9 mouse cellular contexts compared by ENCODE assay signal in the genomic region with DNA sequence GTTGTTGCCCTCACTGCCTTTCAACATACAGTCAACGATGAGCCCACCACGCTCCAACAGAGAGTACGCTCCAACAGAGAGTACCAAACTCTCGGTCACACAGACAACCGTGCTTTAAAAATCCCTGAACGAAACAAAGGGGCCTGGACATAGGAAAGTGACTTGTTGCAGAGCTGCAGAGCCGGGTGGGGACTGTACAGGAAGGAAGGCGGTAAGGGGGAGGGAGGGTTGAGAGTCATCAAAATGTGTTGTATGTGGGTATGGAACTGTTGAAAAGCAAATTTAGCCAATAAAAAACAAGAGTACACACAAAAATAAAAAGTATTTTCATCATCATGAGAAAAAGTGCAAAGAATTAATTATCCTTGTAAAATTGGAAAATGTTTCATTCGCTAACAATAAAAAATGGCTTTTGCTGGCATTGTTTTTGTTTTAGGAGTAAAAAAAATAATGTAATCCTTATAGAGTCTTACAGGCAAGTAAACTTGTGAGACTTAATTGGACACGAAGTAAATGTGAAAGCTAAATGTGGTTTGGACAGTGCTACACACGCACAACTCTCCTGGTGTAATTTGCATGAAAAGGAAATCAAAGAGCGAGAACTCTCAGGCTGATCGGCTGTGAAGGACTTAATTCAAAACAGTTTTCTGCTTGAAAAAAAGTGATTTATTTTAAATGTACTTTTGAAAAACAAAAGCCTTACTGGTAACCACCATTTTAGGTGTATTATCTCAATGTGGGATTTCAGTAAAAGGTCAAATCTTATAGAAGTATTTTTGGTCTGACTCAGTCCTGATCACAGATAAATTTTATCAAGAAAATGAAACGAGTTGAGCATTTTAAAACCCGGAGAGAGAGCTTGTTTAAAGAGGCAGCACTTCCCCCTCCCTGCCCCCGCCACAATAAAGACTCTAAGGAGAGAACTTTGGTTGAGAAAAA.
DNase-seq lines count a peak whose midpoint lies in the region; ATAC-seq and TF ChIP-seq lines count a peak whose summit lies in the region.
"Had no signal": no experiment of that assay in that cellular context is flagged by ENCODE, and none has a peak within 500 bp of the region (broad histone marks: within the 10 kb centered on the region; RNA-seq: fewer than 3 reads in every experiment).

No protein-coding gene starts in this region.

- peak; percentile 52; the same call in 1 of the 2 replicates for TF ChIP-seq EP300 in CH12.LX (IDR thresholded peaks at IDR 0.05; ENCODE audit: low read length)

- H3K79me2 ChIP-seq in CH12.LX (replicated peaks; ENCODE audit: control insufficient read depth, extremely low read depth, insufficient read depth, poor library complexity, severe bottlenecking): no peaks in the 10 kb centered on the region

- TF ChIP-seq CTCF in CH12.LX (conservative IDR thresholded peaks at IDR 0.05 in 1 of 2, IDR thresholded peaks at IDR 0.05 in 1 of 2; ENCODE audit: low read depth in 2 of 2, low read length in 2 of 2): no peak

- 21% methylated on average over 16 of the region's 16 CpGs for WGBS in hindbrain, embryonic 13.5 days
- WGBS in hindbrain, embryonic 11.5 days: 28% methylated on average over 16 of the region's 16 CpGs
- WGBS in forebrain, embryonic 16.5 days: 8% methylated on average over 16 of the region's 16 CpGs

- no peaks in the 10 kb centered on the region for H3K4me1 ChIP-seq in hindbrain, embryonic 13.5 days (replicated peaks)
- H3K4me1 ChIP-seq in hindbrain, embryonic 11.5 days (replicated peaks; ENCODE audit: control insufficient read depth, insufficient read depth, low read length): no peaks in the 10 kb centered on the region
- peaks cover 0 to 19% of the 10 kb centered on the region in 2 experiments; a peak in 2 of 4 replicates for H3K4me1 ChIP-seq in CH12.LX (ENCODE audit: control insufficient read depth in 1 of 2, insufficient read depth in 2 of 2)
- peaks cover 4% of the 10 kb centered on the region; the same call in 1 of the 2 replicates for H3K4me1 ChIP-seq in forebrain, embryonic 16.5 days (replicated peaks; ENCODE audit: control insufficient read depth, insufficient read depth, low read length)
- H3K4me1 ChIP-seq: liver, embryonic 15.5 days had no signal

- no peak overlapping the region for H3K9ac ChIP-seq in hindbrain, embryonic 13.5 days
- H3K9ac ChIP-seq in hindbrain, embryonic 11.5 days (ENCODE audit: low read depth, low read length): no peak overlapping the region
- H3K9ac ChIP-seq in CH12.LX (ENCODE audit: insufficient read depth, low read depth): no peak overlapping the region
- no peak overlapping the region for H3K9ac ChIP-seq in forebrain, embryonic 16.5 days (replicated peaks; ENCODE audit: low read depth, low read length)
- H3K9ac ChIP-seq: liver, embryonic 15.5 days had no signal

- no peak for TF ChIP-seq POLR2A in CH12.LX (IDR thresholded peaks at IDR 0.05; ENCODE audit: low read depth, low read length)

- H3K36me3 ChIP-seq in hindbrain, embryonic 13.5 days: no peaks in the 10 kb centered on the region
- no peaks in the 10 kb centered on the region for H3K36me3 ChIP-seq in hindbrain, embryonic 11.5 days (ENCODE audit: control insufficient read depth, insufficient read depth, low read length)
- no peaks in the 10 kb centered on the region for H3K36me3 ChIP-seq in CH12.LX (replicated peaks in 1 of 2; ENCODE audit: control insufficient read depth in 1 of 2, insufficient read depth in 1 of 2, low read length in 1 of 2)
- no peaks in the 10 kb centered on the region for H3K36me3 ChIP-seq in forebrain, embryonic 16.5 days (ENCODE audit: control insufficient read depth, insufficient read depth)
- H3K36me3 ChIP-seq: liver, embryonic 15.5 days had no signal

- no peaks in the 10 kb centered on the region for H3K9me3 ChIP-seq in hindbrain, embryonic 13.5 days
- H3K9me3 ChIP-seq in hindbrain, embryonic 11.5 days (ENCODE audit: control insufficient read depth, low read length): no peaks in the 10 kb centered on the region
- H3K9me3 ChIP-seq in CH12.LX (replicated peaks; ENCODE audit: low read length): peaks cover 13% of the 10 kb centered on the region
- no peaks in the 10 kb centered on the region for H3K9me3 ChIP-seq in forebrain, embryonic 16.5 days (ENCODE audit: control insufficient read depth, low read length)
- H3K9me3 ChIP-seq: liver, embryonic 15.5 days had no signal

- H3K4me2 ChIP-seq in hindbrain, embryonic 13.5 days: 0 out of 2 replicates have a peak overlapping the region, but pooled peaks have one; percentile 6
- no peak overlapping the region for H3K4me2 ChIP-seq in hindbrain, embryonic 11.5 days (replicated peaks; ENCODE audit: low read depth, low read length)
- peak overlapping the region; percentile 29; the same call in 1 of the 2 replicates for H3K4me2 ChIP-seq in CH12.LX (ENCODE audit: insufficient read depth, low read depth, poor library complexity, severe bottlenecking)
- H3K4me2 ChIP-seq in forebrain, embryonic 16.5 days (ENCODE audit: low read length): peak overlapping the region; percentile 34; the same call in 1 of the 2 replicates
- H3K4me2 ChIP-seq: liver, embryonic 15.5 days had no signal

- no peak for TF ChIP-seq RAD21 in CH12.LX (IDR thresholded peaks at IDR 0.05; ENCODE audit: low read depth, low read length)

- intact Hi-C loops in left cerebral cortex, postnatal 25 days (cut with DNase I): no loop called here

- no peak overlapping the region for H3K27ac ChIP-seq in hindbrain, embryonic 13.5 days
- H3K27ac ChIP-seq in hindbrain, embryonic 11.5 days (ENCODE audit: low read depth, low read length): no peak overlapping the region
- H3K27ac ChIP-seq in CH12.LX (ENCODE audit: insufficient read depth, low read depth): no peak overlapping the region
- no peak overlapping the region for H3K27ac ChIP-seq in forebrain, embryonic 16.5 days (ENCODE audit: low read length)
- H3K27ac ChIP-seq: liver, embryonic 15.5 days had no signal

- dilution Hi-C loops in CH12.LX (cut with MboI; ENCODE audit: extremely low pct_ligation_motif_present, extremely low pct_unique_long_range_greater_than_20kb, low sequenced_read_pairs): no loop called here

- in situ Hi-C loops in CH12.LX (cut with MboI; ENCODE audit: low pct_ligation_motif_present, low pct_unique_long_range_greater_than_20kb, low sequenced_read_pairs): no loop called here

- H3K27me3 ChIP-seq in hindbrain, embryonic 13.5 days: no peaks in the 10 kb centered on the region
- H3K27me3 ChIP-seq in hindbrain, embryonic 11.5 days (ENCODE audit: control insufficient read depth, insufficient read depth, low read length): no peaks in the 10 kb centered on the region
- no peaks in the 10 kb centered on the region for H3K27me3 ChIP-seq in CH12.LX (replicated peaks)
- no peaks in the 10 kb centered on the region for H3K27me3 ChIP-seq in forebrain, embryonic 16.5 days (replicated peaks; ENCODE audit: control insufficient read depth, insufficient read depth, low read length)
- H3K27me3 ChIP-seq: liver, embryonic 15.5 days had no signal

- no peak overlapping the region for H3K4me3 ChIP-seq in hindbrain, embryonic 13.5 days
- H3K4me3 ChIP-seq in hindbrain, embryonic 11.5 days (ENCODE audit: low read depth, low read length): no peak overlapping the region
- H3K4me3 ChIP-seq in CH12.LX (replicated peaks in 1 of 3; ENCODE audit: low read depth in 2 of 3, low read length in 2 of 3, poor library complexity in 1 of 3): no peak overlapping the region
- H3K4me3 ChIP-seq in forebrain, embryonic 16.5 days (replicated peaks; ENCODE audit: low read length): no peak overlapping the region
- H3K4me3 ChIP-seq: liver, embryonic 15.5 days had no signal

- no peak for ATAC-seq in hindbrain, embryonic 13.5 days (ENCODE audit: low FRiP score)
- no peak for ATAC-seq in hindbrain, embryonic 11.5 days (ENCODE audit: low FRiP score)
- ATAC-seq in forebrain, embryonic 16.5 days: no peak
- 0 out of 2 replicates have a peak, but pooled peaks have one; percentile 7 for ATAC-seq in megakaryocyte, adult 5-6 weeks (ENCODE audit: poor library complexity, severe bottlenecking)

- no peak for DNase-seq in hindbrain, embryonic 11.5 days (ENCODE audit: low spot score)
- peak; percentile 44 for DNase-seq in CH12.LX (ENCODE audit: extremely low read depth)
- no peak for DNase-seq in layer of hippocampus, adult 11-12 months (ENCODE audit: low spot score)
- no peak for DNase-seq in left cerebral cortex, postnatal 25 days (ENCODE audit: low spot score in 2 of 2)
- DNase-seq in layer of hippocampus, adult 8-10 months (ENCODE audit: low spot score in 2 of 2): no peak

TF ChIP-seq in CH12.LX, 34 proteins besides CTCF, POLR2A, EP300 and RAD21:
- no peak for TF ChIP-seq NELFE (IDR thresholded peaks at IDR 0.05; ENCODE audit: low read depth, low read length)
- TF ChIP-seq BHLHE40 (IDR thresholded peaks at IDR 0.05; ENCODE audit: low read depth, low read length): peak; percentile 67
- no peak for TF ChIP-seq MXI1 (IDR thresholded peaks at IDR 0.05; ENCODE audit: low read depth, low read length)
- peak; percentile 25; the same call in 1 of the 2 replicates for TF ChIP-seq ZNF384 (IDR thresholded peaks at IDR 0.05; ENCODE audit: low read depth, low read length)
